ENCODE assay signal across 23 mouse cellular contexts in the genomic region with DNA sequence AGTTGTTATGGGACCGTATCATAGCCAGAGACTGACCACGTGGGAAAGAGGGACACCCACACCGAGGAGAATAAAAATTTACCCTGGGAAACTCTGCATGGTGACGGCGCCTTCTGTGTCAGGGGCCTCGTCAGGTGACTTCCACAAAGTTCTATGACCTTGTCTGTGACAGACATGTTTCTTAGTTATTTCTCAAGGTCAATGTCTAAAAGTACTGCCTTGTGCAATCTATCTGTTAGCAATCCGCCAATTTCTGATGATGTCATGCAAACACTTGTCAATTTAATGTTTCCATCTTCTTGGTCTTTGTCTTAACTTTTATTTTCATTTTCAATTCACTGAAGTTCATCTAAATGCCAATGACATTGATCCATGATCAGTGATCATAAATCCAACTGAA.
DNase-seq lines count a peak whose midpoint lies in the region; TF ChIP-seq lines count a peak whose summit lies in the region.
"Had no signal": no experiment of that assay in that cellular context is flagged by ENCODE, and none has a peak within 500 bp of the region (broad histone marks: within the 10 kb centered on the region; RNA-seq: fewer than 3 reads in every experiment).

No protein-coding gene starts in this region.

- H3K4me1 ChIP-seq in liver, adult 2 months (ENCODE audit: control insufficient read depth, insufficient read depth, low read length), result no peaks in the 10 kb centered on the region
- H3K4me1 ChIP-seq in brown adipose tissue, adult 24 weeks (ENCODE audit: control insufficient read depth, insufficient read depth, insufficient read length, low read length), result peaks cover 12% of the 10 kb centered on the region
- H3K4me1 ChIP-seq: embryonic facial prominence, embryonic 13.5 days; embryonic facial prominence, embryonic 15.5 days; forebrain, embryonic 10.5 days; forebrain, embryonic 12.5 days had no signal

- H3K79me2 ChIP-seq in liver, adult 2 months (ENCODE audit: control insufficient read depth, insufficient read depth, low read length), result no peaks in the 10 kb centered on the region

- no peak overlapping the region for H3K27ac ChIP-seq in liver, adult 2 months (replicated peaks; ENCODE audit: insufficient read depth, low read depth, low read length)
- peak overlapping the region; percentile 73 for H3K27ac ChIP-seq in brown adipose tissue, adult 24 weeks (replicated peaks; ENCODE audit: low read depth, low read length)
- H3K27ac ChIP-seq: embryonic facial prominence, embryonic 13.5 days; embryonic facial prominence, embryonic 15.5 days; forebrain, embryonic 10.5 days; forebrain, embryonic 12.5 days had no signal

- H3K36me3 ChIP-seq in liver, adult 2 months (ENCODE audit: control insufficient read depth, insufficient read depth, low read length), result no peaks in the 10 kb centered on the region; the same call in 1 of the 2 replicates
- H3K36me3 ChIP-seq: G1E had no signal

- no peak for TF ChIP-seq POLR2A in liver, adult 2 months (IDR thresholded peaks at IDR 0.05; ENCODE audit: extremely low read depth, insufficient read depth, low read length)

- 63% methylated on average over 7 of the region's 7 CpGs for WGBS in liver, adult 2 months

- H3K4me3 ChIP-seq in liver, adult 2 months (ENCODE audit: insufficient read depth, low read depth, low read length), result no peak overlapping the region
- no peak overlapping the region for H3K4me3 ChIP-seq in brown adipose tissue, adult 24 weeks (ENCODE audit: insufficient read depth, low read depth, low read length)
- H3K4me3 ChIP-seq: embryonic facial prominence, embryonic 13.5 days; embryonic facial prominence, embryonic 15.5 days; erythroblast, embryonic 14.5 days; forebrain, embryonic 10.5 days; forebrain, embryonic 12.5 days had no signal

- no peak overlapping the region for H3K9ac ChIP-seq in liver, adult 2 months (ENCODE audit: low read depth, low read length)
- H3K9ac ChIP-seq: embryonic facial prominence, embryonic 13.5 days; embryonic facial prominence, embryonic 15.5 days; forebrain, embryonic 12.5 days had no signal

- no peaks in the 10 kb centered on the region for H3K27me3 ChIP-seq in liver, adult 2 months (ENCODE audit: control insufficient read depth, insufficient read depth, low read length)
- H3K27me3 ChIP-seq: CH12.LX; embryonic facial prominence, embryonic 13.5 days; embryonic facial prominence, embryonic 15.5 days; forebrain, embryonic 12.5 days; Patski had no signal

- peak; percentile 30 for DNase-seq in adrenal gland, postnatal 10 days
- no peak for DNase-seq in adrenal gland, adult 18-20 months (ENCODE audit: low spot score in 2 of 2)
- peak; percentile 11 to 22 for DNase-seq in adrenal gland, postnatal 36 days
- no peak for DNase-seq in adrenal gland, adult 8-10 months
- DNase-seq in liver, adult 2 months (ENCODE audit: extremely low read depth, low read depth, low spot score), result peak; percentile 59
- DNase-seq in liver, result no peak
- no peak for DNase-seq in urinary bladder, postnatal 14 days (ENCODE audit: low spot score)
- DNase-seq: cerebellum, adult 11 months; cerebellum, adult 18-20 months; cerebellum, adult 8-10 months; cerebellum, adult 9-11 months; cerebellum, postnatal 14 days; cerebellum, postnatal 36 days; embryo, embryonic 11 days had no signal

- TF ChIP-seq CTCF in liver, adult 2 months (IDR thresholded peaks at IDR 0.05; ENCODE audit: low read depth, low read length), result no peak

Comparison
In these comparisons a context has a peak if more than half of its experiments do, and no peak if none do; other contexts are left out.
1. DNase-seq: peak in adrenal gland, postnatal 10 days (single experiment), adrenal gland, postnatal 36 days (2 of 2) and liver, adult 2 months (single experiment); none in adrenal gland, adult 18-20 months (0 of 2), adrenal gland, adult 8-10 months (single experiment), liver (single experiment) and urinary bladder, postnatal 14 days (single experiment).